Mouse (Mus musculus) layer of hippocampus, postnatal 36 days (tissue): ENCODE measurements around the gene Epb41l1. TPM values are rescaled to one million over a fixed set of nuclear protein-coding genes. Genes with fewer than 3 reads are reported as not detected.
"Not testable (repeated sequence)": the region's sequence is repeated elsewhere in the genome, so short reads cannot be mapped to it uniquely, and the experiment has no call there.

Experiments used
- DNase-seq, 2 experiments: peaks; one replicate each; pipeline ENCODE4 v3.0.0; 2022
- total RNA-seq, 2 experiments: library from RNA; stranded (reverse); gene quantifications; 2 replicates each; pipeline ENCODE4 v1.2.3; 2021

The Epb41l1 gene
- total RNA-seq: 100 to 1,000 TPM; 317 to 355 TPM

DNA sequence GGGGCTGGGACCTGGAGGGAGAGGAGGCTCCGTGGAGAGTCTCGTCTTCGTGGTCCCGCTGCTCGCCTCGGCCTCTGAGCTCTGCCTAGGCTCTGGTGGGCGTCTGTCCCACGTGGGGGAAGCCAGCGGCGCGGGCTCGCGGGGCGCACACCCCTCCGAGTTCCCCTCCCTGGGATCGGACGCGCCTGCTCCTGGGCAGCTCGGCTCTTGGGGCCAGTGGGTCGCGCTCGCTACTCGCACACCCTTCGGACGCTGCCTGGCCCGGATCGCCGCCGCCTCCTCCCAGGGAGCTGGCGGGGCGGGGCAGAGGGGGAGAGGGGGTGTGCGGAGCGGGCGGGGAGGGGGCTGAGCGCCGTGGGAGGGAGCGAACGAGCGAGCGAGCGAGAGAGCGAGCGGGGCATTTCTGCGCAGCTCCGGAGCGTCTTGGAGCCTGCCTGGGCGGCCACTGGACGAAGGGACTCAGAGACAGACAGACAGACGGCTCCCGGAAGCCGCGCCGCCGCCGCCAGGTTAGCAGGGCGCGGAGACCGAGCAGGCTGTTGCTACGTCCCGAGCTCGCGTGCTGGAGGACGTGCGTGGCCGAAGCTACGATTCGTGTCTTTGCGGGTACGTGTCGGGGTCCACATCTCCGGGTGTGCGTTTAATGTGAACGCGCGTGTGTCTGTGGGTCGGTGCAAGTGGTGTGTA, at the start of gene Epb41l1:
Gene Epb41l1 (plus strand): TSS at position 216 of the 687 bp plus-strand sequence.
- DNase-seq: peak in 1 of 2 experiments; percentile 35

DNA sequence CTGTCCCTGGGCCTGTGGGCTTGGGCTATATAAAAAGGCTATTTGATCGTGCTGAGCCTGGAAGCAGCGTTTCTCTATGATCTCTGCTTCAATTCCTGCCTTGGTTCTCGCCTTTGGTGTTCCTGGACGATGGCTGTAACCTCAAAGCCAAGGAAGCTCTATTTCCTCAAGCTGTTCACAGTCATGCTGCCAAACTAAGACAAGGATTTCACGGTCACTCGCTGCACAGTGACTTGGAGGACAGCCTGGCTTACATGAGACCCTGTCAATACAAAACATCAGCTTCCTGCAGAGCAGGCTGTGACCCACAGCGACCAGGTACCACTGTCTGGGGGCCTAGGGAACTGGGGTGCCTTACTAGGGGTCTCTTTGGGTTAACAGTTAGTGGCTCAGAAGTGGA, 43.8 kb upstream of the Epb41l1 start:
- no peak for DNase-seq

DNA sequence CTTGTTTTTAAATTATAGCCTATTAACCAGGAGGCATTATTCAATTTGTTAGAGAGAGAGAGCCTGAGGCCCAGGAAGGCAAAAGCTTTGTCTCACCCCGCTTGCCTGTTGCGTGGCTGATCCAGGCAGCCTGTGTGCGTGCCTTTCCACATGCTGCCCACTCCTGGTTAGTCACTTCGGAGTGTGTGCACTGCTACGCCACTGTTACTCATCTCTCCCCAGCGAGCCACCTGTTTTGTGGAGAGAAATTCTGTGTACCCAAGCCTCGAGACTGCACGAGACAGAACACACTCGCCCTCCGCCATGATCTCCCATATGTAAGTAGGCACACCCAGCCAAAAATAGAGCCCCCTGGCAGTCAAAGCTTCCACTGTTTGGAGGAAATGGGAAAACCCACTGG, 40.8 kb upstream of the Epb41l1 start:
- DNase-seq: peak; percentile 37 to 47

DNA sequence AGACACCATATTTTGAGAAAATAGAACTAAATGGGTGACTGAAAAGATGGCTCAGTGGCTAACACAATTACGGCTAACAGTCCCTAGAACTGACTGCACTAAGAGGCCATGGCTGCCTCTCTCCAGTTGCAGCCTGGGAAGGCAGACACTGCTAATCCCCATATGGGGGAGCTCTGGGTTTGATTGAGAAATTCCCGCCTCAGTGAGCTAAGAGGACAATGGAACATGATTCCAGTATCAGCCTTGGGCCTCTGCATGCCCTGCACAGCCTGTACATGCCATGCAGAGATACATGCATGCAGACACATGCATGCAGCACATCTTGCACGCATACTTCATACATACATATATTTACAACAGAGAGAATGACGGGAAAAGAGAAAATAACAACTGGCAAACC, 39.4 kb upstream of the Epb41l1 start:
- DNase-seq: no peak

DNA sequence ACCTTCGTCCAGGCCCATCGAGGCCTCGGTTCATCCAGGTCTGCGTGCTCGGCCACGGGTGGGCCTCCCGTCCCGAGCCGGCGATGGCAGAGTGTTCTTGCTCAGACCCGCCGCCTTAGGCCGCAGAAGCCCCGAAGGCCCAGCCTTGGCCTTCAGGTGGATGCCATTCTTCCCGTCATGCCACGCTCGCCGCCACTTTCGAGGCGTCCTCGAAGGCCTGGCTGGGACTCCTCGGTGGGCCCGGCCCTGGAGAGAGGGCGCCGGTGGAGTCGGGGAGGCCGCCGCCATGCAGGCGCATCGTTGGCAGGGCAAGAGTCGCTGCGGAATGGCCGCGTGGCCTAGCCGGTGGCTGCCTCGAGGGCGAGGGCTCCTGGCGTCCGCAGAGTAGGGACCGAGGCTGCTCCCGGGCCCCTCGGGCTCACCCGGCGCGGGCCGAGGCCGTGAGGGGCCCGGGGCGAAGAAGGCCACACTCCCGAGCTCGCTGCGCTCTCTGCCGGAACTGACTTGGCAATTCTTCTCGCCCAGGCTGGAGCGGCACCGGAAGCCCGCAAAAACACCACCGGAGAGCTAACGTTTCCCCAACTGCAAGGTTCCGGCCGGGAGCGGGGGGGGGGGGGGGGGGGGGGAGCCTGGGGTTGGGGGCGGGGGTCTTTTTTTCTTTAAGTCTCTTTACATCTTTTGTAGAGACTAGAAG, 28.1 kb upstream of the Epb41l1 start:
- peak; percentile 62 to 74 for DNase-seq

DNA sequence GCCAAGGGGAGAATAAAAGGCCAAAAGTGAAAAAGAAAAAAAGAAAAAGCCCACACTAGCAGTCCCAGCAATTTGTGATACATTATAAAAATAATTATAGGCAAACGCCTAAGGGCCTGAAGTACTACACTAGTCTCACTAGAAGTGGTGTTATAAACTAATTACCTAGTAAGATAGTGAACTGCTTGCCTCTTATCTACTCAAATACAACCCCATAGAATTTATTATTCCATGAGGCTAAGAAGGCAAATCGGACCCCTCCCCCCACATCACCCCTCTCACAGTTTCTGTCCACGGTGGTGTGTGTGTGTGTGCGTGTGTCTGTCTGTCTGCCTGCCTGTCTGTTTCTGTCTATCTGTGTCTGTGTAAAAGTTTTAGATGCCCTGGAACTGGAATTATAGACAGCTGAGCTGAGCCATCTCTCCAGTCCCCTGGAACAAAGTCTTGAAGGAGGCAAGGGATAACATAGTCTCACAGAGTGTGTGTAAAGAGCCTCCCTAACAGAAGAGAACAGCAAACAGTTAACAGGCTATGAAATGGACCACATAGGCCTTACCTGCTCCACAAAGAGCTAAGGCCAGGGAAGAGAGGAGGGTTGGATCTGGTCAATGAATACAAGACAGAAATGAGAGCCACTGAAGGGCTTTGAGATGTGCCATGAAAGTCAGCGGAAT, 27.4 kb upstream of the Epb41l1 start:
- no peak for DNase-seq

DNA sequence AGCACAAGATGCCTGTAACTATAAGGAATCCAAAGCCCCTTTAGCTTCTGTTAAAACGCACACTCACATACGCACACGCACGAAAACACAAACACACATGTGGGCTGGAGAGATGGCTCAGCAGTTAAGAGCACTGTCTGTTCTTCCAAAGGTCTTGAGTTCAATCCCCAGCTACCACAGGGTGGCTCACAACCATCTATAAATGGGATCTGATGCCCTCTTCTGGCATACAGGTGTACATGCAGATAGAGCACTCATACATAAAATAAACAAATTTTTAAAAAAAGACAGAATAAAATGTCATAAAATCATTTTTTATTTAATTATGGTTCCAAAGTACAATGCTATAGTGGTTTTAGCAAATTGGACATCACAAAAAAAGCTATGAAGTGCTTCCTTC, 26.4 kb upstream of the Epb41l1 start:
- DNase-seq: no peak

DNA sequence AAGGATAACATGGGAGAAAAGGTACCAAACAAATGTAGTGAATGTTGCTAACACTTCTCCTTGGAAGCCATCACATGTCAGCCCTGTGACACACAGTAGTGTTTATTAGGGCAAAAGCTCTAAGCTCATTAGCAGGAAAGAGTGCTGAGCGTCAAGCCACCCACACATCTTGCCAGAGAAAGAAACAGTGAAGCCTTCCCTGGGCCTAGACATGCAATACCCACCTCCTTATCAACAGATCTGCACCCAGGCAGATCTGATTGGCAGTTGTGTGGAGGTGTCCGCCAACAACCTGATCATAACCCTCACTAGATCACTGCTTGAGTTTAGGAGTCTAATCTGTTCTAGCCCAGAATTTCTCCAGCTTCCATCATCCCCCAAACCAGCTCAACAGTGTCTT, 24.6 kb upstream of the Epb41l1 start:
- no peak for DNase-seq

DNA sequence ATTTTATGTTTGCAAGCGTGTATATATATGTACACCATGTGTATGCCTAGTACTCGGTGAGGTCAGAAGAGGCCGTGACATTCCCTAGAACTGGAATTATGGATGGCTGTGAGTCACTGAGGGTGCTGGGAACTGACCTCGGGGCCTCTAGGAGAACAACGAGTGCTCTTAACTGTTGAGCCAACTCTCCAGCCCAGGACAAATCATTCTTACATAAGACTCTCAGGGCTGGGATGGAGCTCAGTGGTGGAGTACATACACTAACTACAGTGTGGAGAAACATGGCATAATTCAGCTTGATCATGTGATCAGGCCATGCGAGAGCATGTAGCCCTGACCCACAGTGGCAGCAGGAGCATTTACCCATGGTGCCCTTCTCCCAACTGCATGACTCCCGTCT, 22.7 kb upstream of the Epb41l1 start:
- DNase-seq: no peak

DNA sequence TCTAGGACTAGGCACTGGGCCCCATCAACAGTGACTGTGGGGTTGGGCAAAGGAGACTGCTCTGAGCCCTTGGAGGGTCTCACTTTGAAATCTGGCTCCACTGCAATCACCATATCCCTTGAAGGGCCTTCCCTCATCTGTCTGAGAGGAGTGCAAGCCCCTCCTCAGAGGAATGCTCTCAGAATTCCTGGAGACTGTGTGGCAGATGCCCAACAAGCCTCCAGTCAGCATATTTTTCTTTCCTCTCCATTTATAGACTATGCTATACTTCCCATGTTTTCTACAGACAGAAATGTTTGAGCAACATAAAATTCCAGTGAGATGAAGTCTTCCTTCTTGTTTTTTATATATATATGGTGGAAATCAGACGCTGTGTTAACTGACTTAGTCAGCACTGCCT, 21.2 kb upstream of the Epb41l1 start:
- no peak for DNase-seq

DNA sequence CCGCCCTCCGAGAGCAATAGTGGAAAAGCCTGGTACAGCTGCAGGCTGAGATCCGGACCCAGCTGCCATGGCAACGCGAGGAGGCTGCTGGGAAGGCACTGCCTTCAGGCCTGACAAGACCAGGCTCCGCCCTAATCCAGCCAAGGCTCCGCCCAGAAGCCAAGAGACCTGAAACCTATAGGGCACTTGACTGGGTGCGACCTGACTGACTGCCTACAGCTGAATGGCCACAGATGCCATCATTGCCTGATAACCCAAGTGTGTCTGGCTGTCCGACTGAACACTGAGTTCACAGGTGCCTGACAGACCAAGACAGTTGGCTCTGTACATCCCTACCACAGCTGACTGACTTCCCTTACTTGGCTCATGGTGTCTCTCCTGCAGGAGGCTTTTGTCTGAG, 19.4 kb upstream of the Epb41l1 start:
- DNase-seq: peak; percentile 45 to 61

DNA sequence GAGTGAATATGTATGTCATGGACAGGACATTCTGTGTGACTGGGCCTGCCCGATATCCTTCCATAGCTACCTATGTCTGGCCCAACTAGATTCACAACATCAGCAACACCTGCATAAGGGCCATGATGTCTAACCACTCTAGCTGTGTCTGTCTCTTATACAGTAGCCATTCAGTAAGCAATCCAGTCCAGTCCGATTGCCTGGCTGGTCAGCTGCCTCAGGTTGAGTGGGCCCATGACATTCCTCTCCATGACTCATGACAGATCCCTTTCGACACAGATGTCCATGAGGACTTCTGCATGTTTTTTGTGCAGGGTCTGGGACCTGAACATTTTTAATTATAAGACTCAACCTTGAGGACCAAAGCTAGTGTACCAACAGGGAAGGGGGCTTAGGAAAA, 18.7 kb upstream of the Epb41l1 start:
- DNase-seq: no peak

DNA sequence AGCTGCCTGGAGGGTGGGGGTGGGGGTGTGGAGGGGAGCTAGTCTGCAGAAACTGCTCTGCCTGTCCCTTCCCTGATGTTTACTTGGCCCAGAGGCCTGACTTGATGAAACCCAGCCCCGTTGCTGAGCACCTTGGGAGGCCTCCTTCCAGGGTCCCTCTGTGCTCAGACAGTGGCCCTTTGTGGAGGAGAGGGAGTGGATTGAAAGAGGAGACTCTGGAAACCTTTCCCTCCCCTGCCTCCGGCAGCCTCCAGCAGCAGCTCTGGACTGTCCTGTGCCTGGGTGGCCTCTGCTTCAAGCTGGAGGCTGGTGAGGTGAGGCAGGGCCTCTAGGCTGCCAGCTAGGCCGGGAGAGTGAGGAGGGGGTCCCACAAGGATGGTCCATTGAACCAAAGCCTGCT, 13.7 kb upstream of the Epb41l1 start:
- no peak for DNase-seq

DNA sequence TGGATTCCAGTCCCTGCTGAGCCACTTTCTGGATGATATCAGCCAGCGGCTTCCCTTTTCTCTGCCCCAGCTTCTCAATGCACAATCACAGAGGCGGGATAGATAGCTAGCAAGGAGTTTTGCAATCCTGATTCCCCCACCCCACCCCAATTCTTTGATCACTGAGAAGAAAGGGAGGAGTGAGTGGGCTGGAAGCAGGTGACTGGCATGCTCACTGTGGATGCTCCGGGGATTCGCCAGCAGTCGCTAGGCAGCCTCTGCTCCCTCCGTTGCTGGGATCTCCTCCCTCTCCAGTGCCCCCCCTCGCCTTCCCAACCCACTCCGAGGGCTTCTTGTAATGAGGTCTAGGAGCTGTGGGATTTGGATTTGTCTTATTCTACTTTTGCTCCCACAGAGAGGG, 12.5 kb upstream of the Epb41l1 start:
- no peak for DNase-seq

DNA sequence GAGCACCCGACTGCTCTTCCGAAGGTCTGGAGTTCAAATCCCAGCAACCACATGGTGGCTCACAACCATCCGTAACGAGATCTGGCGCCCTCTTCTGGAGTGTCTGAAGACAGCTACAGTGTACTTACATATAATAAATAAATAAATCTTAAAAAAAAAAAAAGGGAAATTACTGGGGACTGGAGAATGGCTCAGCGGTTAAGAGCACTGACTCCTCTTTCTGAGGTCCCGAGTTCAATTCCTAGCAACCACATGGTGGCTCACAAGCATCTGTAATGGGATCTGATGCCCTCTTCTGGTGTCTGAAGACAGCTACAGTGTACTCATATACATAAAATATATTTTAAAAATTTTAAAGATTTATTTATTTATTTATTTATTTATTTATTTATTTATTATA, 9.4 kb upstream of the Epb41l1 start:
- not testable (repeated sequence) for DNase-seq

DNA sequence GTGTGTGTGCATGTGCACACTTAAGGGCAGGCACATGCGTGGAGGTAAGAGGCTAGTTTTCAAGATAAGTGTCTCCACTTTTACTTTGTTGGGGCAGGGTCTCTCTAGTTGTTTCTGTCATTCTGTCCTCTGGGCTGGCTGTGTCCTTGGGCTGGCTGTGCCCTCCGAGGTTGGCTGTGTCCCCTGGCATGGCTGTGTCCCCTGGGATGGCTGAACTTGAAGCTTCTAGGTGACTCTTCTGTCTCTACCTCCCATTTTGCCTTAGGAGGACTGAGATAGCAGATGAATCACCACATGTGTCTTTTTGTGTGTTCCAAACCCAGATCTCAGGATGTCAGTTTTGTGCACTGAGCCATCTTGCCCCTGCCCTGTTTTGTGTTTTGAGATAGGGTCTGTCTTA, 5.7 kb upstream of the Epb41l1 start:
- no peak for DNase-seq

DNA sequence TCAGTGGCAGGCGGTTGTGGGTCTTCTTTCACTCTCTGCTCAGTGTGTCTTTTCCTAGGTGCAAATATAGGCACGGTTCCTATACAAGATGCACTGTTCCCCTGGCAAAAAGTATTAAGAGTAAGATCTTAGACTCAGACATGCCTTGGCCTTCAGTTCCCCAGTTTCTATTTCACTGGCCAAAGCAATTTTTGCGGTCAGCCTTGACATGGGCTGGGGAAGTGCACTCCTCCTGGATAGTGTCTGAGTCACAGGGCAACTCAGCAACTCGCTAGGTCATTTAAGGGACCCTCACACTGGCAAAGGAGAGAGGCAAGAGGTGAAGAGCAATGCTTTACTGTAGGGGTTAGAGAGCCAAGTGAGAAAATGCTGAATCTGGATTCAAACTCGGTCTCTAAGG, 5.0 kb upstream of the Epb41l1 start:
- no peak for DNase-seq

DNA sequence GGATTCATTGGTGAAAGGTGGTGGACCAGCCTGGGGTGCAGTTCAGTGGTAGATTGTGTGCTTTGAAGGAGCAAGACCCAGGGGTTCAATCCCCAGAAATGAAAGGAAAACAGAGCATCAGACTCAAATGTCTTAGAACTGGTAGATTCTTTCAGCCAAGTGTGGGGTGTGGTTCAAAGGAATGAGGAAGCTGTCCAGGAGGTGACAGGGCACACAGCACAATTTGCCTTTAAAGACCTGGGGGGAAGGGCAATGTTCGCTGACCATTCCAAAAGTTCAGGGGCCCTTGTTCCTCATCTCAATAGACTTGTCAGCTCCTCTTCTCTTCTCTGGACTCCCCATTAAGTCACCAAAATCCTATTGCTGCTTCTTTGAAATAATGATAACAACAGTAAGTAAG, 3.5 kb upstream of the Epb41l1 start:
- no peak for DNase-seq

DNA sequence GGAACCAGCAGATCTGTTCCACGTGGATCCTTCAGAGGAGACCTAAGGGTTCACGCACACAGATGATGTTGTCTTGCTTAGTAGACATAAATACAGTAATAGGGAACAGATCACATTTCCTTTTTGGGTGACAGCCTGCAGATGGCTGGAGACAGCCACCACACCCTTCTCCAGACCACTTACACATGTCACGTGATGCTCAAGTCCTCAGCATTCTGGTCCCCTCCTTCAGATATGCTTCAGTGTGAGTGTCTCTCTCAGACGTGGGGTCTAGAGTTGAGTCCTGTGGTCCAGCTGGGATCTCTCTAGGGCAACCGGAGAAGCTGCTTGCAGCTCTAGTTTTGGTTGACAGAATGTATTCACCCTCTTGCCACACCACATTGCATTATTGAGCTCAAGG, 2.2 kb upstream of the Epb41l1 start:
- DNase-seq: no peak

DNA sequence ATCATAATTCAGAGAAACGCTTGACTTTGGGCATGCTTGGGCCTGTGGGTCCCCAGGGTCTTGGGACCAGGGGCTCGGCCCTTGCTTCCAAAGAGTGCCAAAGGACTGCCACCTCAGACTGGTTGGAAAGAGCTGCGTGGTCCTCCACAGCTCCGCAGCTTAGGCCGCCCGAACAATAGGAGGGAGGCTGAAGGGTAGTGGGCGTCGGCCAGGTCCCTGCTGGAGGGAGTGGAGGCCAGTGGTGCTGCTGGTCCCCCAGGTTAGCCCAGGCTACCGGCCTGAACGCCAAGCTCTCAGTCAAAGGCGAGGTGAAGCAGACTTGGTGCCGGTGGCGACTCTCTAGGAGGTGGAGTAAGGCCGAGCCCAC, 399 bp upstream of the Epb41l1 start:
- DNase-seq: no peak

DNA sequence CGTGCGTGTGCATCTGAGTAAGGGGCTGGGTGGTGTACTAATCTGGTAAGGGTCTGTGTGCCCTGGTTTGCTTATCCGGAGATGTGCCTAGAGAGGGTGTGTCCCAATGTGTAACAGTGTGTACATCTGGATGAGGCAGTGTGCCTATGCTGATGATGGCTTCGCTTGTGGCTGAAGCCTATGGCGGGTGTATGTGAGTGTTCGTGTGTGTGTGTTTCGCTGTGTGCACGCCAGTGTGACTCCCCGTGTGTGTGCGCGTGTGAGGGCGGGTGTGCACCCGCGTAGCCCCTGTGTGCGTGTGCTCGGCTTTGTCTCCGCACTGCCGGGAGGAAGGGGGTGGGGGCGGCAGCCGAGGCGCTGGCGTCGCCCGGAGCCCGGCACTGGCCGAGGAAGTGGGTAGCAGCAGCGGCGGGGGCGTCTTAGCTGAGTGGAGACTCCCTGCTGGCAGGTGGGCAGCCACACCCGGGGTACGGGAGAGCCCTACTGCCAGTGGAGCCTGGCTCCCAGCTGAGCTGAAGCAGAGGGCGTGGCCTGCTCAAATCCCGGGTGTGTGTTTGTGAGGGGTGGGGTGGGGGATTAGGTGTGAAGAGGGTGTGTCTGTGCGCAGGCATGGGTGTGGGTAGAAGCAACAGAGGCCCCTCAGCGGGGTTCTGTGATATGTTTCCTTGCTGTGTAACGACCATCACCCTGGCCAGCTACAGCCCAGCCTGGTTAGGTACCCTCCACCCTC, 837 bp downstream of the Epb41l1 start:
- DNase-seq: peak in 1 of 2 experiments; percentile 50

DNA sequence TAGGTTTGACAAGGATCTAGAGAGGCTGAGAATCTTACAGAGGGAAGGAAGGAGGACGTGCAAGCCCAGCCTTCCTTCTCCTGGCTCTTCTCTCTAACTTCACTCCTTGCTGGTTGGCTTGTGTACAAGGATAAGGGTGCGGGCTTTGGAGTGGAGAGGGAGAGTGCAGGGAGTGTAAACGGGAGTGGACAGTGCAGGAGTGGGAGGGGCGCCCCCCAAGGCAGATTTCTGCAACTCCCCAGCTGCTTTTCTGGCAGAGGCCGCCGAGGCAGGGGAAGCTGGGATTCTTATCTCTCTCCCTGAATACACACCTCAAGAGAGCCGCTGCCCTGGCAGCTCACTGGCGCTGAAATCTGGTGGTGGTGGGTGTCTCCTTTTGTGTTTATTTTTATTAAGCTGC, 1.9 kb downstream of the Epb41l1 start:
- DNase-seq: no peak

DNA sequence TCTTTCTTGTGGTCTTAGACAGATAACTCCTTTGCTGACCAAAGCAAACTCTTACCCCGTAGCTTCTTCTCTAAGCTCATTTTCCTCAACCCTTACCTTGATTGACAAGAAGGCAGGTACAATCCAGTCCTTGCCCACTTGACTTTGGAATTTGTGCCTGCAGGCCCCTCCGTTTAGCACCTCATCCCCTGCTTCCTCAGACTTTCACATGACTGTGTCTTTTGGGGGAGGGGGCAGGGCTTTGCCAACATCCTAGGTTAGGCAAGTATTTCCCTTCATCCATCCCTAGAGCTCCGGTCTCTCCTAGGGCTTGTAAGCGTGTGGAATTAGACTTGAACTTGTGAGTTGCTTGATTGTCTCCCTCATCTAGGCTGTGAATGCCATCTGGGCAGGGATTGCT, 3.0 kb downstream of the Epb41l1 start:
- no peak for DNase-seq
